ENCODE assay signal across 20 mouse cellular contexts in genomic region chr2:11544342-11544741, GRCm38 (mm10). TPM values are rescaled to one million over a fixed set of nuclear protein-coding genes. Genes with fewer than 3 reads are reported as not detected.
A peak's percentile ranks its signal among the peaks of the same experiment; 100 is the strongest.
DNase-seq lines count a peak whose midpoint lies in the region; ATAC-seq and TF ChIP-seq lines count a peak whose summit lies in the region.
"Had no signal": no experiment of that assay in that cellular context is flagged by ENCODE, and none has a peak within 500 bp of the region (broad histone marks: within the 10 kb centered on the region; RNA-seq: fewer than 3 reads in every experiment).

No protein-coding gene starts in this region.

- no peak overlapping the region for H3K27ac ChIP-seq in kidney, embryonic 14.5 days (ENCODE audit: low read depth, low read length)
- H3K27ac ChIP-seq in bone marrow macrophage, adult 2 months (ENCODE audit: insufficient read depth, low read depth, low read length) = peak overlapping the region; percentile 22
- H3K27ac ChIP-seq in liver, embryonic 16.5 days (ENCODE audit: low read length) = peak overlapping the region; percentile 32; the same call in 1 of the 2 replicates
- H3K27ac ChIP-seq: embryonic facial prominence, embryonic 13.5 days; limb, embryonic 10.5 days; midbrain, embryonic 15.5 days; stomach, embryonic 15.5 days had no signal

- DNase-seq in kidney, postnatal 10 days = peak; percentile 7
- peak; percentile 44 for DNase-seq in splenic B cell, adult 2 months (ENCODE audit: low read depth, low spot score)
- no peak for DNase-seq in layer of hippocampus, adult 8-10 months (ENCODE audit: low spot score in 2 of 2)
- no peak for DNase-seq in thymus, postnatal 36 days
- DNase-seq in cerebellum, postnatal 36 days = no peak
- DNase-seq: cerebellum, adult 11 months; heart, postnatal 14 days; kidney, postnatal 36 days; lung, adult 18-20 months; lung, postnatal 4 days; retina, postnatal 1 day had no signal

- no peak overlapping the region for H3K4me2 ChIP-seq in kidney, embryonic 14.5 days (replicated peaks; ENCODE audit: low read depth, low read length)
- H3K4me2 ChIP-seq in liver, embryonic 16.5 days (ENCODE audit: low read depth, low read length) = no peak overlapping the region
- H3K4me2 ChIP-seq: embryonic facial prominence, embryonic 13.5 days; midbrain, embryonic 15.5 days; stomach, embryonic 15.5 days had no signal

- H3K9me3 ChIP-seq in kidney, embryonic 14.5 days (ENCODE audit: control insufficient read depth, low read length) = no peaks in the 10 kb centered on the region; the same call in 1 of the 2 replicates
- no peaks in the 10 kb centered on the region for H3K9me3 ChIP-seq in liver, embryonic 16.5 days (replicated peaks; ENCODE audit: control insufficient read depth, low read length)
- H3K9me3 ChIP-seq: embryonic facial prominence, embryonic 13.5 days; limb, embryonic 10.5 days; midbrain, embryonic 15.5 days; stomach, embryonic 15.5 days had no signal

- no peak for ATAC-seq in kidney, embryonic 14.5 days (ENCODE audit: low FRiP score, low TSS enrichment)
- ATAC-seq in liver, embryonic 16.5 days (ENCODE audit: low read depth) = no peak
- ATAC-seq: hindbrain, embryonic 16.5 days; intestine, postnatal 0 days; midbrain, embryonic 15.5 days had no signal

- no peaks in the 10 kb centered on the region for H3K27me3 ChIP-seq in kidney, embryonic 14.5 days (ENCODE audit: control insufficient read depth, insufficient read depth, low read length)
- H3K27me3 ChIP-seq in liver, embryonic 16.5 days (ENCODE audit: control insufficient read depth, insufficient read depth, low read depth, low read length) = no peaks in the 10 kb centered on the region
- H3K27me3 ChIP-seq in splenic B cell, adult 2 months (ENCODE audit: control insufficient read depth, insufficient read depth, low read length, poor library complexity, severe bottlenecking) = no peaks in the 10 kb centered on the region
- H3K27me3 ChIP-seq: embryonic facial prominence, embryonic 13.5 days; midbrain, embryonic 15.5 days; stomach, embryonic 15.5 days had no signal

- no peak overlapping the region for H3K4me3 ChIP-seq in kidney, embryonic 14.5 days (ENCODE audit: low read length)
- no peak overlapping the region for H3K4me3 ChIP-seq in bone marrow macrophage, adult 2 months (ENCODE audit: insufficient read depth, low read length)
- no peak overlapping the region for H3K4me3 ChIP-seq in liver, embryonic 16.5 days (ENCODE audit: low read depth, low read length)
- H3K4me3 ChIP-seq: embryonic facial prominence, embryonic 13.5 days; limb, embryonic 10.5 days; midbrain, embryonic 15.5 days; stomach, embryonic 15.5 days had no signal

- H3K4me1 ChIP-seq in kidney, embryonic 14.5 days (ENCODE audit: control insufficient read depth, insufficient read depth, low read length) = no peaks in the 10 kb centered on the region
- peaks cover 32% of the 10 kb centered on the region for H3K4me1 ChIP-seq in bone marrow macrophage, adult 2 months (ENCODE audit: control insufficient read depth, insufficient read depth, low read length)
- no peaks in the 10 kb centered on the region; the same call in 1 of the 2 replicates for H3K4me1 ChIP-seq in liver, embryonic 16.5 days (ENCODE audit: control insufficient read depth, low read depth, low read length)
- H3K4me1 ChIP-seq: embryonic facial prominence, embryonic 13.5 days; limb, embryonic 10.5 days; midbrain, embryonic 15.5 days; stomach, embryonic 15.5 days had no signal

- no peaks in the 10 kb centered on the region for H3K36me3 ChIP-seq in kidney, embryonic 14.5 days (ENCODE audit: control insufficient read depth, insufficient read depth, low read length)
- H3K36me3 ChIP-seq in liver, embryonic 16.5 days (ENCODE audit: control insufficient read depth, insufficient read depth) = no peaks in the 10 kb centered on the region
- no peaks in the 10 kb centered on the region for H3K36me3 ChIP-seq in splenic B cell, adult 2 months (ENCODE audit: control insufficient read depth, insufficient read depth, low read length, poor library complexity, severe bottlenecking)
- H3K36me3 ChIP-seq: embryonic facial prominence, embryonic 13.5 days; limb, embryonic 10.5 days; midbrain, embryonic 15.5 days; stomach, embryonic 15.5 days had no signal

- no peak for TF ChIP-seq CTCF in bone marrow macrophage, adult 2 months (IDR thresholded peaks at IDR 0.05; ENCODE audit: low read depth, low read length)

- H3K9ac ChIP-seq in kidney, embryonic 14.5 days (ENCODE audit: low read depth, low read length) = no peak overlapping the region
- no peak overlapping the region for H3K9ac ChIP-seq in liver, embryonic 16.5 days (ENCODE audit: low read depth, low read length)
- H3K9ac ChIP-seq: embryonic facial prominence, embryonic 13.5 days; midbrain, embryonic 15.5 days; stomach, embryonic 15.5 days had no signal

- 78% methylated on average over 5 of the region's 5 CpGs for WGBS in kidney, embryonic 14.5 days
- 15% methylated on average over 5 of the region's 5 CpGs for WGBS in liver, embryonic 16.5 days (ENCODE audit: insufficient replicate concordance)

- no peak for TF ChIP-seq POLR2A in bone marrow macrophage, adult 2 months (IDR thresholded peaks at IDR 0.05; ENCODE audit: borderline replicate concordance, low read depth, low read length)

RNA-seq across cellular contexts. Expression of gene Pfkfb3, which starts 9.5 kb away (rescaled TPM):
- polyA plus RNA-seq in kidney, embryonic 14.5 days (2014; fragmentation: Nextera tagmentation; extraction: Ambion mirVana) = 10.5 and 11.2 TPM in 2 replicates
- 39.6 and 41.8 TPM in 2 replicates for polyA plus RNA-seq in bone marrow macrophage, adult 2 months (2012; ENCODE audit: insufficient read depth, insufficient read length, missing spikeins)
- polyA plus RNA-seq in liver, embryonic 16.5 days (2015; fragmentation: Nextera tagmentation; extraction: Ambion mirVana) = 5.8 and 6.1 TPM in 2 replicates
- total RNA-seq in layer of hippocampus, adult 8-10 months (2022) = 10 to 100 TPM; 42.5 to 50.7 (median 45.4) TPM

RNA-seq across cellular contexts. Expression of gene Rbm17, which starts 59.6 kb away (rescaled TPM):
- 154 and 165 TPM in 2 replicates for polyA plus RNA-seq in kidney, embryonic 14.5 days (2014; fragmentation: Nextera tagmentation; extraction: Ambion mirVana)
- 88.8 and 93.0 TPM in 2 replicates for polyA plus RNA-seq in bone marrow macrophage, adult 2 months (2012; ENCODE audit: insufficient read depth, insufficient read length, missing spikeins)
- polyA plus RNA-seq in liver, embryonic 16.5 days (2015; fragmentation: Nextera tagmentation; extraction: Ambion mirVana) = 43.9 and 48.7 TPM in 2 replicates
- total RNA-seq in layer of hippocampus, adult 8-10 months (2022) = 10 to 100 TPM; 77.7 to 95.8 (median 87.4) TPM

Comparison
In these comparisons a context has a peak if more than half of its experiments do, and no peak if none do; other contexts are left out.
1. DNase-seq: peak in kidney, postnatal 10 days (single experiment) and splenic B cell, adult 2 months (single experiment); none in layer of hippocampus, adult 8-10 months (0 of 2), thymus, postnatal 36 days (0 of 2) and cerebellum, postnatal 36 days (0 of 2).